Mouse (Mus musculus): ENCODE measurements around the gene Hist3h2a. TPM values are rescaled to one million over a fixed set of nuclear protein-coding genes. Genes with fewer than 3 reads are reported as not detected.

Hist3h2a gene
- polyA plus RNA-seq (2012; rRNA removed): 35.5 and 38.9 TPM in 2 replicates

DNA sequence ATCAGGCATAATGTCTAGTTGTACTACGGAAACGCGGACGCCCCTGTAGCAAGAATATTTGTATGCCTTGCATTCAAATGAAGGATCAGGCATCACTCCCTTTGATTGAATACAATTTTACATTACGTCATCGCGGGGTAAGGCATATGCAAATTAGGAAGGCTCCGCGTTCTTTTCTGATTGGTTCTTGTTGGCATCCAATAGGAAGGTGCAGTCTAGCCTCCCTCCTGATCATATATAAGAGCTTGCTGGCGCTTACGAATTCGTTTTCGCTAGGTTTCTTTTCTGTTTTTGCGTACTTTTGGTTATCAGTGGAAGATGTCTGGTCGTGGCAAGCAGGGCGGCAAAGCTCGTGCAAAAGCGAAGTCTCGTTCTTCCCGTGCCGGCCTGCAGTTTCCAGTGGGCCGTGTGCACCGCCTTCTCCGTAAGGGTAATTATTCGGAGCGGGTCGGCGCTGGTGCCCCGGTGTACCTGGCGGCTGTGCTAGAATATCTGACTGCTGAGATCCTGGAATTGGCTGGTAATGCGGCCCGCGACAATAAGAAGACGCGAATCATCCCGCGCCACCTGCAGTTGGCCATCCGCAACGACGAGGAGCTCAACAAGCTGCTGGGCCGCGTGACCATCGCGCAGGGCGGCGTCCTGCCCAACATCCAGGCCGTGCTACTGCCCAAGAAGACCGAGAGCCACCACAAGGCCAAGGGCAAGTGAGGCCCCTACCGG, at the start of gene Hist3h2a, which contains the start of gene Trim17:
Gene Hist3h2a (plus strand): TSS at position 266 of the 723 bp plus-strand sequence.
Gene Trim17 (plus strand): TSS at position 266 of the 723 bp plus-strand sequence.

DNA sequence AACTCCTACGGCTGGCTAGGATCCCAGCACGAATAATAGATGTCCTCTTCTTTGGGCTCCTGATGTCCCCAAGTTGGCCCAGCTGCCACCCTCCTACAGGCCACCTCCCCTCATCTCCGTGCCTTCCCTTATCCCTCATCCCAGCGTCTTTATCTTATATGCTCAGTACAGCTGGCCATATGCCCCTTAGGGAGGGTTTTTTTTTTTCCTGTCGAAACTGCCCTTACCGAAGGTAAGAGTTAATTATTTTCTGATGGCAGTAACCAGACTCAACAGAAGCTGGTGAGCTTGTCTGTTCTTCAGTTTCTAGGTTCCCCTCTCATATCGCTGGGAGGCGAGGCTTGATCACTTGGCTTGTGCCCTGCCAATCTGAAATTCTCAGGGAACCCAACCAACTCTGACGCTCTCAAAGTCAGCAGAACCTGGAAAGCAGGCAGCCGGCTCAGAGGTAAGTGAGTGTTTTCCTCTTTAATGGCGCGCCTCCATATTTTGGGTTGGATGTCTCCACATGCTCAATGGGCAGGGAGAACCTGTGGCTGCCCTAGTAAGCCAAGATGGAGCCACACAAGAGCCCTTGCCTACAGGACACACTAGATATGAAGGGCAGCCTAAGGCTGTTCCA, 36.6 kb upstream of the Hist3h2a start, which contains the start of gene Btnl10:
Gene Btnl10 (plus strand): TSS at position 164 of the 622 bp plus-strand sequence.

DNA sequence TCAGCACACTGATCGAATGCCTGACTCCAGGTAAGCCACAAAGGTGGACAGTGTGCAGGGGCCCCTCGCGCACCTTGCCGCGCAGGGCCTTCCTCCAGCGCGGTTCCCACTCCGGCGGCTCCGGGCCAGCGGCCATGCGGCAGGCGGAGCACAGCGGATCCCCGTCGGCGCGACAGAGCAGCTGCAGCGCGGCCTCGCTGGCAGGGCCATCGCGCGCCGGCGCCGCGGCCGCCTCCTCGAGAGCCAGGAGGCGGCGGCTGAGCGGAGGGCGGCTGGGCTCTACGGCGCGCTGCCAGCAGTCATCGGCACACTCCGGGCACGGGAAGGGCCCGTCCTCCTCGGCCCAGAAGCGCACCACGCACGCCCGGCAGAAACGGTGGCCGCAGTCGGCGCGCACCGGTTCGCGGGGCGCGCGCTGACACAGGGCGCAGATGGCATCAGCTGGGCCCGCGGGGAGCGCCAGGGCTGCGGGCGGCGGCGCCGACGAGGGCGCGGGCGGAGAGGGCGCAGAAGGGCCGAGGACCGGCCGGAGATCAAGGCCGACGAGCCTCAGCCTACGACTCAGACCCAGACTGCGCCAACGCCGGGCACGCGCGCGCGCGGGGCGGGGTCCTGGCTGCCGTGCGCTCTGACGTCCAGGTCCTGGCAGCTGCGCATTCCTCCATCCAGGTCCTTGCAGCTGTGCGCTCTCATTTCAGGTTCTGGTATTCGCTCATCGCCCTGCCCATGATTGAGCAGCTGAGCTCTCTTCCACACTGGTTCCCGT, 16.0 kb upstream of the Hist3h2a start, which contains the start of gene Rnf187:
Gene Rnf187 (minus strand): TSS at position 595 of the 766 bp plus-strand sequence.

DNA sequence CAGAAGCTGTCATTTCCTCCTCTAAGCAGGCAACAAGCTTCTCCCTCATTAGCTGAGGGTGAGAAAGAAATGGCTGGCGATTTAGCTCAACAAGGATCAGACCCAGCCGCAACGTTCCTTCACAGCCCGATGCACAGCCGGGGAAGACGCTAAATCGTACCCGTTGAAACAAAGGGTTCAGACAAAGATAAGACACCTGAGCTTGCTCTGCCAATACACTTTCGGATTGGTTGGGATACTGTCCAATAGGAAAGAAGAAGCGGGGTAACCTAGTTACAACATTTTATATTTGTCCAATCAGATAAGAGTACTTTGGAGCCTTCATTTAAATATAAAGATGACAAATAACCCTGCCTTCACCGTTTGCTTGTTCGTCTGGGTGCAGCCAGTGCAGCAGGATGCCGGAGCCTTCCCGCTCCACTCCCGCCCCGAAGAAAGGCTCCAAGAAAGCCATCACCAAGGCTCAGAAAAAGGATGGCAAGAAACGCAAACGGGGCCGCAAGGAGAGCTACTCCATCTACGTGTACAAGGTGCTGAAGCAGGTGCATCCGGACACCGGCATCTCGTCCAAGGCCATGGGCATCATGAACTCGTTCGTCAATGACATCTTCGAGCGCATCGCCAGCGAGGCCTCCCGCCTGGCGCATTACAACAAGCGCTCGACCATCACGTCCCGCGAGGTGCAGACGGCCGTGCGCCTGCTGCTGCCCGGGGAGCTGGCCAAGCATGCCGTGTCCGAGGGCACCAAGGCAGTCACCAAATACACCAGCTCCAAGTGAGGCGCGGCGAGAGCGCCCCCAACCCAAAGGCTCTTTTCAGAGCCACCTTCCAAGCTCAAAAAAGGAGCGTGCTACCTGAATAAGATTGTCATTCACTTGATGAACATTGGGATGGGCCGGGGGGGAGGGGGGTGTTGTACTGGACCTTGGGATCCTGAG, 5.7 kb upstream of the Hist3h2a start, which contains the start of gene Hist3h2ba:
Gene Hist3h2ba (plus strand): TSS at position 379 of the 938 bp plus-strand sequence.

DNA sequence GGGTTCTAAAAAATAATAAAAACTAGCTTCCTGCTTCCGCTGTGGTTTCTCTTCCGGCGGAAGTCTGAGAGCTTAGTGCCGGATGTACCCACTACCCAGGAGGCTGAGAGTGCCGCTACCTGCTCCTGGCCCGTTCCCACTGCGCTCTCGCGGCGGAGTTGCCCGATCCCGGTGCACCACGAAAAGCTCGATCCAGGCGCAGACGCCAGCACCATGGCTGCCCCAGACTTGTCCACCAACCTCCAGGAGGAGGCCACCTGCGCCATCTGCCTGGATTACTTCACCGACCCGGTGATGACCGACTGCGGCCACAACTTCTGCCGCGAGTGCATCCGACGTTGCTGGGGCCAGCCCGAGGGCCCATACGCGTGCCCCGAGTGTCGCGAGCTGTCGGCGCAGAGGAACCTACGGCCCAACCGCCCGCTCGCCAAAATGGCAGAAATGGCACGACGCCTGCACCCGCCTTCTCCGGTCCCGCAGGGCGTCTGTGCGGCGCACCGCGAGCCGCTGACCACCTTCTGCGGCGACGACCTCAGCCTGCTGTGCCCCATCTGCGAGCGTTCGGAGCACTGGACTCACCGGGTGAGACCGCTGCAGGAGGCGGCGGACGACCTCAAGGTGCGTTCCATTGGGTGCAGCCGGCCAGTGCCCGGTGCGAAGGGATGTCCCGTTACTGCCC, 23.7 kb downstream of the Hist3h2a start, which contains the start of gene Trim11:
Gene Trim11 (plus strand): TSS at position 67 of the 679 bp plus-strand sequence.

Other genes starting within 250 kb of the Hist3h2a start
- not detected in 2 replicates for gene Olfr318, start 230.7 kb upstream of the Hist3h2a start, polyA plus RNA-seq (2012; rRNA removed)
- gene Olfr317, start 215.5 kb upstream of the Hist3h2a start, polyA plus RNA-seq (2012; rRNA removed): 0.04 and 0.05 TPM in 2 replicates
- gene Olfr316, start 202.0 kb upstream of the Hist3h2a start, polyA plus RNA-seq (2012; rRNA removed): not detected in 2 replicates
- gene Olfr315, start 181.5 kb upstream of the Hist3h2a start, polyA plus RNA-seq (2012; rRNA removed): not detected in 2 replicates
- not detected in 2 replicates for gene Olfr314, start 171.7 kb upstream of the Hist3h2a start, polyA plus RNA-seq (2012; rRNA removed)
- 1.9 and 2.0 TPM in 2 replicates for gene Fam183b, start 152.7 kb upstream of the Hist3h2a start, polyA plus RNA-seq (2012; rRNA removed)
- gene Olfr313, start 139.7 kb upstream of the Hist3h2a start, polyA plus RNA-seq (2012; rRNA removed): not detected in 2 replicates
- not detected in 2 replicates for gene Olfr312, start 125.4 kb upstream of the Hist3h2a start, polyA plus RNA-seq (2012; rRNA removed)
- gene Olfr311, start 115.4 kb upstream of the Hist3h2a start, polyA plus RNA-seq (2012; rRNA removed): 0.04 TPM in 1 of 2 replicates, not detected in the other
- 14.4 and 18.1 TPM in 2 replicates for gene Gm12258, start 107.5 kb upstream of the Hist3h2a start, polyA plus RNA-seq (2012; rRNA removed)
- 8.4 and 10.1 TPM in 2 replicates for gene 2810021J22Rik, start 87.5 kb upstream of the Hist3h2a start, polyA plus RNA-seq (2012; rRNA removed)
- 4.0 and 6.2 TPM in 2 replicates for gene Zfp39, start 50.5 kb upstream of the Hist3h2a start, polyA plus RNA-seq (2012; rRNA removed)
- gene Btnl10, start 36.8 kb upstream of the Hist3h2a start, polyA plus RNA-seq (2012; rRNA removed): 0.25 and 0.91 TPM in 2 replicates
- 274 and 477 TPM in 2 replicates for gene Rnf187, start 15.8 kb upstream of the Hist3h2a start, polyA plus RNA-seq (2012; rRNA removed)
- gene Hist3h2ba, start 5.8 kb upstream of the Hist3h2a start, polyA plus RNA-seq (2012; rRNA removed): 131 and 225 TPM in 2 replicates
- 0.31 and 0.61 TPM in 2 replicates for gene Trim17, start within 50 bp of the Hist3h2a start, polyA plus RNA-seq (2012; rRNA removed)
- 25.3 and 33.0 TPM in 2 replicates for gene Trim11, start 23.4 kb downstream of the Hist3h2a start, polyA plus RNA-seq (2012; rRNA removed)
- gene Obscn, start 181.7 kb downstream of the Hist3h2a start, polyA plus RNA-seq (2012; rRNA removed): 0.94 and 2.6 TPM in 2 replicates
- gene Iba57, start 209.1 kb downstream of the Hist3h2a start, polyA plus RNA-seq (2012; rRNA removed): 4.7 and 5.5 TPM in 2 replicates
- gene Gjc2, start 228.5 kb downstream of the Hist3h2a start, polyA plus RNA-seq (2012; rRNA removed): 0.17 and 0.18 TPM in 2 replicates
- 87.2 and 91.3 TPM in 2 replicates for gene Guk1, start 237.5 kb downstream of the Hist3h2a start, polyA plus RNA-seq (2012; rRNA removed)
- 43.4 and 43.8 TPM in 2 replicates for gene Mrpl55, start 247.8 kb downstream of the Hist3h2a start, polyA plus RNA-seq (2012; rRNA removed)